Mouse (Mus musculus): ENCODE measurements around the gene Rpl14. TPM values are rescaled to one million over a fixed set of nuclear protein-coding genes. Genes with fewer than 3 reads are reported as not detected.

Gene Rpl14
- polyA plus RNA-seq, 1 experiment: 411 TPM

DNA sequence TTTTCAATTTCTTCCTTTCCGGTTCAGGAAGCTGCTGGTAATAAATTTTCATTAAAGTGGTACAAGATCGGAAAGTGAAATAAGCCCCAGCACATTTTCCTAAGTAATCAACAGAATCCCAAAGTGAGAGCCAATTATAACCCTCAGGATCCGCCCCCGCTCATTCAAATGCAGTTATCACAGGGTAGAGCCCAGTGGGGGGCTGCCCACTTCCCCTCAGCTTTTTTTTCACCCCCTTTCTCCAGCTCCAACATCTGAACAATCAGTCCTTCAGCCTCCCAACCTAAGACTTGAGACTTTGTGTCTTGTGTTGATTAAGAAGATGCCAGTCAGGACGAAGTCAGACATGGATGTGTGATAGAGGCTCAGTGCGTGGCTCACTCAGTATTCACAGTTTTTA lies 23.6 kb downstream of the Rpl14 start:
- 69% methylated on average over 6 of the region's 6 CpGs for WGBS
- DNase-seq: no peak

DNA sequence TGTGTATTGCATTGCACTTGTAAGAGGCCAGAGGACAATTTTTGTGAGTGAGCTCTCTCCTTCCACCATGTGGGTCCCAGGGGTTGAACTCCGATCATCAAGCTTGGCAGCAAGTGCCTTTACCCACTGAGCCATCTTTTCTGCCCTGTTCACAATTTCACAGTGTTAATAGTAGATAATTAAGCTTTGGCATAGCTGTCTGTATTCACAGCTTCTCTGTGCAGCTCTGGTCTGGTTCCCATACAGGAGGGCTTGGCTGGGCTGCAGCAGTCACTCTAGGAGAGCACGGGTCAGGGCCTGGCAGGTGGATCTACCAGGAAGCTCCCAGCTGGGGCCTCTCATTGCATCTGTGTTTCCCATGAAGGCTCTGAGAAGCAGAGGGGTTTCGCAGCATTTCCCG lies 24.1 kb downstream of the Rpl14 start:
- Histone ChIP-seq H3K4me3 (ENCODE audit: insufficient read depth, low read depth, low read length) (no peak overlapping the region), H3K4me1 (ENCODE audit: control insufficient read depth, insufficient read depth, low read length) (no peaks in the 10 kb centered on the region), H3K27ac (ENCODE audit: insufficient read depth, low read depth, low read length) (no peak overlapping the region), H3K36me3 (ENCODE audit: control insufficient read depth, insufficient read depth, low read length) (no peaks in the 10 kb centered on the region), H3K27me3 (replicated peaks; ENCODE audit: control insufficient read depth, insufficient read depth, low read length) (no peaks in the 10 kb centered on the region; the same call in 1 of the 2 replicates)
- TF ChIP-seq CTCF (conservative IDR thresholded peaks at IDR 0.05; ENCODE audit: insufficient read depth, insufficient read length, low read depth, low read length) (no peak), POLR2A (IDR thresholded peaks at IDR 0.05; ENCODE audit: low read depth, low read length) (no peak)
- WGBS: 75% methylated on average over 4 of the region's 4 CpGs
- no peak for DNase-seq

More for the DNA sequence above, 23.6 kb downstream of the Rpl14 start:
- Histone ChIP-seq H3K36me3 (ENCODE audit: control insufficient read depth, insufficient read depth, low read length) (no peaks in the 10 kb centered on the region), H3K27ac (ENCODE audit: insufficient read depth, low read depth, low read length) (no peak overlapping the region), H3K4me1 (ENCODE audit: control insufficient read depth, insufficient read depth, low read length) (no peaks in the 10 kb centered on the region), H3K27me3 (replicated peaks; ENCODE audit: control insufficient read depth, insufficient read depth, low read length) (no peaks in the 10 kb centered on the region; the same call in 1 of the 2 replicates), H3K4me3 (ENCODE audit: insufficient read depth, low read depth, low read length) (no peak overlapping the region)
- TF ChIP-seq POLR2A (IDR thresholded peaks at IDR 0.05; ENCODE audit: low read depth, low read length) (no peak), CTCF (conservative IDR thresholded peaks at IDR 0.05; ENCODE audit: insufficient read depth, insufficient read length, low read depth, low read length) (no peak)

DNA sequence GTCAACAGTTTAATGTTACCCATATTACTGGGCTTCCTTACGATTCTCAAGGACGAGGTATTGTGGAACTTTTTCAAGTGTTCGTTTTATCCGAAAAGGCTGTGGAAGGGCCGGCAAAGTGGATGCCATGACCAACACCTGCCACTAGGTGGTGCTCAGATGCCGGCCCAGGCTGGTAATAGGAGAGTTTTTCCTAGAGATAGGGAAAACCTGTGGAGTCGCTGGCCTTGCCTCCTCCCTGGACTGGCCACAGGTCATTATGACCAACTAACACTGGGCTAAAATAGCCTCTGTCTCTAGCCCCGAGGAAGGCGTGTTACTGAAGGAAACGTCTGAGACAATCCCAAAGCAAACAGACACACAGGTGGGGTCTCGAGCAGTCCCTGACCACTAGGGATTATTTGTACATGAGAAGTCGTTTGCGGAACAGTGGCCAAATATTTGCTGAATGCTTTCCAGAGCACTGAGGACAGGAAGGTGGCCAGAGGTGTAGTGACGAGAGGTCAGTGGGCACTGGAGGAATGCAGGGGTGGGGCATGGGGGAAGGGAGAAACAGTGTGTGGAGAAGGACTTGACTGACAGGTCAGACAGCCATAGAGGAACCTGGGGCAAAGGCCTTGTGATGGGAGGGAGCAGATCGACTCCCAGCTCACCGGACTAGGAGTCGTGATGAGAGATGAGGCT lies 30.4 kb downstream of the Rpl14 start:
- H3K27me3 ChIP-seq (replicated peaks; ENCODE audit: control insufficient read depth, insufficient read depth, low read length): no peaks in the 10 kb centered on the region
- H3K4me3 ChIP-seq (ENCODE audit: insufficient read depth, low read depth, low read length): no peak overlapping the region; the same call in 1 of the 2 replicates
- H3K27ac ChIP-seq (ENCODE audit: insufficient read depth, low read depth, low read length): peak overlapping the region; percentile 37; the same call in 1 of the 2 replicates
- TF ChIP-seq POLR2A (IDR thresholded peaks at IDR 0.05; ENCODE audit: low read depth, low read length): no peak
- TF ChIP-seq CTCF (conservative IDR thresholded peaks at IDR 0.05; ENCODE audit: insufficient read depth, insufficient read length, low read depth, low read length): peak; percentile 89
- H3K4me1 ChIP-seq (ENCODE audit: control insufficient read depth, insufficient read depth, low read length): peaks cover 6% of the 10 kb centered on the region; the same call in 1 of the 2 replicates
- no peaks in the 10 kb centered on the region for H3K36me3 ChIP-seq (ENCODE audit: control insufficient read depth, insufficient read depth, low read length)
- WGBS: 10% methylated on average over 17 of the region's 17 CpGs
- peak; percentile 87 for DNase-seq

DNA sequence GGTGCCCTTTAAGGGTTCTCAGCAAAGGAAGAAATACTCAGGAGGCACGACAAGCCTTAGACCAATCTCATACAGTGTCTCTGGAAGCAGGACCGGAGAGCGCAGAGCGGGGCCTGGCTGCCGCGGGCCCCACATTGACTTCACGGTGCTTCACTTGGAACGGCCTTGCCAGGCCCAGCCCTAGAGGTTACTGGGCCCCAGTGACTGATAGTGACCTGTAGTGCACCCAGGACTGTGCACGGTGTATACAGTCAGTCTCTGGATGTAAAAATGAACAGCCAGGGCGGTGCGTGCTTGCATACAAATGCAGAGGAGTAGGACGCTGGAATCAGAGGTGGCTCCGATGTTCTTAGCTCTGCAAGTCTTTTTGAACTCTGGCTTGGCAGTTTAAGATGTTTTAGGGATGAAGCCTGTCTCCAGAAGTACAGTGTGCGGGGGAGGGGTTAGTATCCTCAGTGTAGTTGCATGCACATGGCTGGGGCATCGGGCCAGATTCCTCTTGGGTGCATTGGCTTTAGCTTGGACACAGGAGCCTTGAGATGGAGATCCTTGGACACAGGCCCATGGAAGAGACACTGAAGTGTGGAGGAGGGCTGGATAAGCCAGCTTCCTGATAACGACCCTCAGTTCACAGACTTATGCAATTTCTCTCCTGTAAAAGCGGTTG lies 31.1 kb downstream of the Rpl14 start:
- H3K36me3 ChIP-seq (ENCODE audit: control insufficient read depth, insufficient read depth, low read length): no peaks in the 10 kb centered on the region
- no peak for TF ChIP-seq POLR2A (IDR thresholded peaks at IDR 0.05; ENCODE audit: low read depth, low read length)
- no peak for TF ChIP-seq CTCF (conservative IDR thresholded peaks at IDR 0.05; ENCODE audit: insufficient read depth, insufficient read length, low read depth, low read length)
- peak; percentile 30 for DNase-seq
- 60% methylated on average over 17 of the region's 17 CpGs for WGBS
- no peak overlapping the region for H3K4me3 ChIP-seq (ENCODE audit: insufficient read depth, low read depth, low read length)
- H3K4me1 ChIP-seq (ENCODE audit: control insufficient read depth, insufficient read depth, low read length): peaks cover 6% of the 10 kb centered on the region; the same call in 1 of the 2 replicates
- H3K27ac ChIP-seq (ENCODE audit: insufficient read depth, low read depth, low read length): no peak overlapping the region
- no peaks in the 10 kb centered on the region for H3K27me3 ChIP-seq (replicated peaks; ENCODE audit: control insufficient read depth, insufficient read depth, low read length)

DNA sequence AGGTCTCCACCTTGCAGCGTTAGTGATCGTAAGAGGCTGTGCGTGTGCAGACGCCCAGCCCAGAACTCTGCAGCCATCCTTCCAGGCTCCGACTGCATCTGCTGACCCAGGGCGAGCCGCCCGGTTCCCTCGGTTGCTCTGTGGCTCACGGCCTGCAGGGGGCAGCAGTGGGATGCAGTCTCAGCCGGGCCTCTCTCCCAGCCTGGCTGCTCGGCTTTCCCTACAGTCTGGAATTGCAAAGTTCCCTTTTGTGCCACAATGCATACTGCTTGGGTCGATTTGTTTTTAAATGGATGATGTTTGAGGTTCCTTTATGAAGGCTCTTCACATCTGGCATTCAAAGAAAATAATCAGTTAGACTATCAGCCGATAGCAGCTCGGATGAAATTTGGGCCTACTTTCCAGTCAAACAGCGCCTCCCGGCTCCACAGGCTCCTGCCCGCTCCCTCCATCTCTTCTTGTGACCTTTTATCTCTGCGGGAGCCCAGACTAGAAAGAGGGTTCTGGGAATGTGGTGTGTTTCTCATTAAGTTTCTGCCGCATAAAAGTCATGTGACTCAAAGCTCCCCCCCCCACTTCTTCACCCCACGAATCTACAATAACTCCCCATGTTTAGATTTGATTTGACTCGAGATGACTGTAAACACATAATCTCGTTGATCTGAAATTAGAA lies 31.7 kb downstream of the Rpl14 start:
- no peaks in the 10 kb centered on the region for H3K27me3 ChIP-seq (replicated peaks; ENCODE audit: control insufficient read depth, insufficient read depth, low read length)
- peak; percentile 88 for TF ChIP-seq CTCF (conservative IDR thresholded peaks at IDR 0.05; ENCODE audit: insufficient read depth, insufficient read length, low read depth, low read length)
- no peak for TF ChIP-seq POLR2A (IDR thresholded peaks at IDR 0.05; ENCODE audit: low read depth, low read length)
- H3K4me3 ChIP-seq (ENCODE audit: insufficient read depth, low read depth, low read length): no peak overlapping the region
- peaks cover 6% of the 10 kb centered on the region; the same call in 1 of the 2 replicates for H3K4me1 ChIP-seq (ENCODE audit: control insufficient read depth, insufficient read depth, low read length)
- peak; percentile 91 for DNase-seq
- no peaks in the 10 kb centered on the region for H3K36me3 ChIP-seq (ENCODE audit: control insufficient read depth, insufficient read depth, low read length)
- 18% methylated on average over 23 of the region's 23 CpGs for WGBS
- no peak overlapping the region for H3K27ac ChIP-seq (ENCODE audit: insufficient read depth, low read depth, low read length)

DNA sequence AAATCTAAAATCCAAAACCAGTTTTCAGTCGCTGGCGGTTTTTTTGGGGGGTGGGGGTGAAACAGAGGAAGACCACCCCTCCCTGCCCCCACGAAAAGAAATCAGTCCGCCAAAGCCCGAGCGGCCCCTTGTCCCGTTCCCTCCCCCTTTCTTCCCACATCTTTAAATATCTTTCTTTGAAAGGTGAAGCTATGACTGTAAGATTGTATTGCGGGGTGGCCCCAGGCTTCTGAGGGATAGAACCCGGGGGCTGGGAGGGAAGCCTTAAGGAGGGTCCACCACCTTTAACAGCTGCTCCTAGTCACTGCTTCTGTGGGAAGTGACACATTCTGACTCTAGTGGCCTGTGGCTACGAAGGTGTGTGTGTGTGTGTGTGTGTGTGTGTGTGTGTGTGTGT lies 32.3 kb downstream of the Rpl14 start:
- TF ChIP-seq POLR2A (IDR thresholded peaks at IDR 0.05; ENCODE audit: low read depth, low read length) (no peak), CTCF (conservative IDR thresholded peaks at IDR 0.05; ENCODE audit: insufficient read depth, insufficient read length, low read depth, low read length) (no peak)
- H3K27ac ChIP-seq (ENCODE audit: insufficient read depth, low read depth, low read length): no peak overlapping the region
- WGBS: 71% methylated on average over 10 of the region's 10 CpGs
- no peak for DNase-seq
- H3K36me3 ChIP-seq (ENCODE audit: control insufficient read depth, insufficient read depth, low read length): no peaks in the 10 kb centered on the region
- H3K27me3 ChIP-seq (replicated peaks; ENCODE audit: control insufficient read depth, insufficient read depth, low read length): no peaks in the 10 kb centered on the region
- peaks cover 6% of the 10 kb centered on the region; the same call in 1 of the 2 replicates for H3K4me1 ChIP-seq (ENCODE audit: control insufficient read depth, insufficient read depth, low read length)
- no peak overlapping the region for H3K4me3 ChIP-seq (ENCODE audit: insufficient read depth, low read depth, low read length)

DNA sequence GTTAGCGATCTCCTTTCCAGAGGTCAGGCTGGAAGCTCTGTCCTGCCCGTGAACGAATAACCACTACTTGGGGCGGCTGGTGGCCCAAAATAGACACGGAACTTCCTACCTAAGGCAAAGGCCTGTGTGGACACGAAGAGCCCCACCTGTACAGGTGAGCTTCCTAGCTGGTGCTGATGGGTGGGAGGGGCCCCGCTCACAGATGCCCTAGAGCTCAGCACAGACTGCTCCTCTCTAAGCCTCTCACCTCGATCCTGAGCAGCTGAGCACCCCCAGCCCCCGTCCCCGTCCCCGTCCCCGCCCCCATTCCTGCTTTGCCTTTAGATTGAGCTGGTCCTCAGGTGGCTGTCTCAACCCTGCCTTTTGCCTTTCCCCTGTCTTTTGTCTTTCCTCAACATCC lies 32.7 kb downstream of the Rpl14 start:
- 79% methylated on average over 12 of the region's 12 CpGs for WGBS
- DNase-seq: no peak
- Histone ChIP-seq H3K27me3 (replicated peaks; ENCODE audit: control insufficient read depth, insufficient read depth, low read length) (no peaks in the 10 kb centered on the region), H3K36me3 (ENCODE audit: control insufficient read depth, insufficient read depth, low read length) (no peaks in the 10 kb centered on the region), H3K4me1 (ENCODE audit: control insufficient read depth, insufficient read depth, low read length) (peaks cover 6% of the 10 kb centered on the region; the same call in 1 of the 2 replicates), H3K27ac (ENCODE audit: insufficient read depth, low read depth, low read length) (no peak overlapping the region), H3K4me3 (ENCODE audit: insufficient read depth, low read depth, low read length) (no peak overlapping the region)
- no peak for TF ChIP-seq CTCF (conservative IDR thresholded peaks at IDR 0.05; ENCODE audit: insufficient read depth, insufficient read length, low read depth, low read length)
- no peak for TF ChIP-seq POLR2A (IDR thresholded peaks at IDR 0.05; ENCODE audit: low read depth, low read length)
